Mouse (Mus musculus): Measurements from ENCODE around the gene Pgm1. TPM values are rescaled to one million over a fixed set of nuclear protein-coding genes. Genes with fewer than 3 reads are reported as not detected.

Gene Pgm1
- polyA plus RNA-seq, 1 experiment: 6.2 TPM

GRCm38 (mm10) chr4:99974375-99974774 is 45.2 kb downstream of the Pgm1 start:
- no peaks in the 10 kb centered on the region for H3K27me3 ChIP-seq (ENCODE audit: control insufficient read depth, insufficient read depth, low read length)
- H3K4me3 ChIP-seq (ENCODE audit: control insufficient read depth, low read depth, low read length): no peak overlapping the region
- H3K4me1 ChIP-seq (ENCODE audit: control insufficient read depth, insufficient read depth, low read length): no peaks in the 10 kb centered on the region
- no peak for TF ChIP-seq CTCF (IDR thresholded peaks at IDR 0.05; ENCODE audit: control insufficient read depth, insufficient read depth, insufficient replicate concordance, low read depth, low read length)
- TF ChIP-seq POLR2A (IDR thresholded peaks at IDR 0.05; ENCODE audit: control insufficient read depth, low read depth, low read length): no peak
- no peaks in the 10 kb centered on the region for H3K36me3 ChIP-seq (ENCODE audit: control insufficient read depth, insufficient read depth, low read length)
- no peak overlapping the region for H3K27ac ChIP-seq (ENCODE audit: control insufficient read depth, insufficient read depth, low read depth, low read length)

- Histone ChIP-seq H3K27ac (ENCODE audit: control insufficient read depth, insufficient read depth, low read depth, low read length) (no peak overlapping the region), H3K4me3 (ENCODE audit: control insufficient read depth, low read depth, low read length) (no peak overlapping the region), H3K36me3 (ENCODE audit: control insufficient read depth, insufficient read depth, low read length) (no peaks in the 10 kb centered on the region), H3K27me3 (ENCODE audit: control insufficient read depth, insufficient read depth, low read length) (no peaks in the 10 kb centered on the region), H3K4me1 (ENCODE audit: control insufficient read depth, insufficient read depth, low read length) (no peaks in the 10 kb centered on the region)
- TF ChIP-seq CTCF (IDR thresholded peaks at IDR 0.05; ENCODE audit: control insufficient read depth, insufficient read depth, insufficient replicate concordance, low read depth, low read length): no peak
- TF ChIP-seq POLR2A (IDR thresholded peaks at IDR 0.05; ENCODE audit: control insufficient read depth, low read depth, low read length): no peak
Measured at GRCm38 (mm10) chr4:99979326-99979725, 50.1 kb downstream of the Pgm1 start.

GRCm38 (mm10) chr4:99981216-99981615 is 52.0 kb downstream of the Pgm1 start:
- Histone ChIP-seq H3K4me3 (ENCODE audit: control insufficient read depth, low read depth, low read length) (no peak overlapping the region), H3K27me3 (ENCODE audit: control insufficient read depth, insufficient read depth, low read length) (no peaks in the 10 kb centered on the region), H3K4me1 (ENCODE audit: control insufficient read depth, insufficient read depth, low read length) (no peaks in the 10 kb centered on the region), H3K36me3 (ENCODE audit: control insufficient read depth, insufficient read depth, low read length) (no peaks in the 10 kb centered on the region), H3K27ac (ENCODE audit: control insufficient read depth, insufficient read depth, low read depth, low read length) (no peak overlapping the region)
- TF ChIP-seq CTCF (IDR thresholded peaks at IDR 0.05; ENCODE audit: control insufficient read depth, insufficient read depth, insufficient replicate concordance, low read depth, low read length): no peak
- TF ChIP-seq POLR2A (IDR thresholded peaks at IDR 0.05; ENCODE audit: control insufficient read depth, low read depth, low read length): no peak

- Histone ChIP-seq H3K27me3 (ENCODE audit: control insufficient read depth, insufficient read depth, low read length) (no peaks in the 10 kb centered on the region), H3K4me3 (ENCODE audit: control insufficient read depth, low read depth, low read length) (no peak overlapping the region), H3K4me1 (ENCODE audit: control insufficient read depth, insufficient read depth, low read length) (no peaks in the 10 kb centered on the region), H3K36me3 (ENCODE audit: control insufficient read depth, insufficient read depth, low read length) (no peaks in the 10 kb centered on the region), H3K27ac (ENCODE audit: control insufficient read depth, insufficient read depth, low read depth, low read length) (no peak overlapping the region)
- TF ChIP-seq POLR2A (IDR thresholded peaks at IDR 0.05; ENCODE audit: control insufficient read depth, low read depth, low read length): no peak
- TF ChIP-seq CTCF (IDR thresholded peaks at IDR 0.05; ENCODE audit: control insufficient read depth, insufficient read depth, insufficient replicate concordance, low read depth, low read length): no peak
Measured at GRCm38 (mm10) chr4:99983652-99984368, 54.6 kb downstream of the Pgm1 start.

- Histone ChIP-seq H3K27ac (ENCODE audit: control insufficient read depth, insufficient read depth, low read depth, low read length) (no peak overlapping the region), H3K4me3 (ENCODE audit: control insufficient read depth, low read depth, low read length) (no peak overlapping the region), H3K4me1 (ENCODE audit: control insufficient read depth, insufficient read depth, low read length) (no peaks in the 10 kb centered on the region), H3K27me3 (ENCODE audit: control insufficient read depth, insufficient read depth, low read length) (no peaks in the 10 kb centered on the region), H3K36me3 (ENCODE audit: control insufficient read depth, insufficient read depth, low read length) (no peaks in the 10 kb centered on the region)
- TF ChIP-seq POLR2A (IDR thresholded peaks at IDR 0.05; ENCODE audit: control insufficient read depth, low read depth, low read length): no peak
- no peak for TF ChIP-seq CTCF (IDR thresholded peaks at IDR 0.05; ENCODE audit: control insufficient read depth, insufficient read depth, insufficient replicate concordance, low read depth, low read length)
Measured at GRCm38 (mm10) chr4:99984369-99984752, 55.1 kb downstream of the Pgm1 start.

GRCm38 (mm10) chr4:99985086-99985485 is 55.9 kb downstream of the Pgm1 start:
- no peaks in the 10 kb centered on the region for H3K36me3 ChIP-seq (ENCODE audit: control insufficient read depth, insufficient read depth, low read length)
- TF ChIP-seq CTCF (IDR thresholded peaks at IDR 0.05; ENCODE audit: control insufficient read depth, insufficient read depth, insufficient replicate concordance, low read depth, low read length) (no peak), POLR2A (IDR thresholded peaks at IDR 0.05; ENCODE audit: control insufficient read depth, low read depth, low read length) (no peak)

GRCm38 (mm10) chr4:99985631-99986030 is 56.4 kb downstream of the Pgm1 start:
- Histone ChIP-seq H3K4me3 (ENCODE audit: control insufficient read depth, low read depth, low read length) (no peak overlapping the region), H3K27me3 (ENCODE audit: control insufficient read depth, insufficient read depth, low read length) (no peaks in the 10 kb centered on the region), H3K36me3 (ENCODE audit: control insufficient read depth, insufficient read depth, low read length) (no peaks in the 10 kb centered on the region), H3K27ac (ENCODE audit: control insufficient read depth, insufficient read depth, low read depth, low read length) (no peak overlapping the region), H3K4me1 (ENCODE audit: control insufficient read depth, insufficient read depth, low read length) (no peaks in the 10 kb centered on the region)
- TF ChIP-seq POLR2A (IDR thresholded peaks at IDR 0.05; ENCODE audit: control insufficient read depth, low read depth, low read length): no peak
- TF ChIP-seq CTCF (IDR thresholded peaks at IDR 0.05; ENCODE audit: control insufficient read depth, insufficient read depth, insufficient replicate concordance, low read depth, low read length): no peak

More at GRCm38 (mm10) chr4:99985086-99985485, 55.9 kb downstream of the Pgm1 start:
- Histone ChIP-seq H3K27ac (ENCODE audit: control insufficient read depth, insufficient read depth, low read depth, low read length) (no peak overlapping the region), H3K27me3 (ENCODE audit: control insufficient read depth, insufficient read depth, low read length) (no peaks in the 10 kb centered on the region), H3K4me3 (ENCODE audit: control insufficient read depth, low read depth, low read length) (no peak overlapping the region), H3K4me1 (ENCODE audit: control insufficient read depth, insufficient read depth, low read length) (no peaks in the 10 kb centered on the region)
